Mouse (Mus musculus) spleen, postnatal 14 days (tissue): ENCODE results near the gene Tbc1d30.

Source experiments
- DNase-seq, 2 experiments: peaks; one replicate each; pipeline ENCODE4 v3.0.0; 2021 to 2022; ENCODE audit warnings: low spot score in 2 of 2

The Tbc1d30 gene

GRCm38 (mm10) chr10:121227988-121228409 is 123.1 kb downstream of the Tbc1d30 start:
- no peak for DNase-seq

GRCm38 (mm10) chr10:121227403-121227802 is 123.7 kb downstream of the Tbc1d30 start:
- no peak for DNase-seq

- DNase-seq: no peak
Measured at GRCm38 (mm10) chr10:121225636-121226035, 125.4 kb downstream of the Tbc1d30 start.

- no peak for DNase-seq
Measured at GRCm38 (mm10) chr10:121222881-121223280, 128.2 kb downstream of the Tbc1d30 start.

- DNase-seq: no peak
Measured at GRCm38 (mm10) chr10:121218616-121219015, 132.5 kb downstream of the Tbc1d30 start.

GRCm38 (mm10) chr10:121216804-121217203 is 134.3 kb downstream of the Tbc1d30 start:
- DNase-seq: no peak
